Mouse (Mus musculus) ES-Bruce4 (cell line): ENCODE data around the gene Slc12a1.
"Not testable (repeated sequence)": the region's sequence is repeated elsewhere in the genome, so short reads cannot be mapped to it uniquely, and the experiment has no call there.

Experiments used
- CTCF ChIP-seq: IDR thresholded peaks from one replicate; pipeline ENCODE4 v1.8.1; 2011; ENCODE audit warnings: low read depth, low read length
- EP300 ChIP-seq: IDR thresholded peaks from 2 replicates; pipeline ENCODE4 v1.6.1; 2011; ENCODE audit warnings: low read depth, low read length; ENCODE audit not compliant: insufficient read depth
- POLR2A ChIP-seq: IDR thresholded peaks from one replicate; pipeline ENCODE4 v1.8.1; 2011; ENCODE audit warnings: low read length; ENCODE audit not compliant: insufficient read depth

GRCm38 (mm10) chr2:125106536-125106935 lies 45.8 kb upstream of the Slc12a1 start:
- not testable (repeated sequence) for TF ChIP-seq CTCF, POLR2A, EP300
